Mouse (Mus musculus) erythroblast, embryonic 14.5 days (primary cell): Measurements from ENCODE around the gene Trak1. TPM values are rescaled to one million over a fixed set of nuclear protein-coding genes. Genes with fewer than 3 reads are reported as not detected.

Experiments
- H3K27me3 ChIP-seq: 2 replicates; pipeline ENCODE4 v1.6.1; 2012; ENCODE audit warnings: inconsistent platforms; ENCODE audit not compliant: control insufficient read depth
- H3K36me3 ChIP-seq: 2 replicates; pipeline ENCODE4 v1.6.1; 2012; ENCODE audit warnings: mild to moderate bottlenecking, inconsistent platforms; ENCODE audit not compliant: control insufficient read depth
- H3K4me1 ChIP-seq: 2 replicates; pipeline ENCODE4 v1.6.1; 2012; ENCODE audit warnings: inconsistent platforms; ENCODE audit not compliant: control insufficient read depth
- H3K4me3 ChIP-seq: replicated peaks from 2 replicates; pipeline ENCODE3; 2012; ENCODE audit warnings: moderate library complexity, mild to moderate bottlenecking, inconsistent platforms
- H3K9me3 ChIP-seq: 2 replicates; pipeline ENCODE4 v1.6.1; 2012; ENCODE audit warnings: low read length, inconsistent platforms, mixed read lengths; ENCODE audit not compliant: control insufficient read depth
- GATA1 ChIP-seq: IDR thresholded peaks from 2 replicates; pipeline ENCODE4 v1.6.1; 2012; ENCODE audit warnings: low read length, inconsistent platforms, mixed read lengths
- TAL1 ChIP-seq: IDR thresholded peaks from 3 replicates; pipeline ENCODE4 v1.6.1; 2012; ENCODE audit warnings: low read length, inconsistent platforms, mixed read lengths
- polyA plus RNA-seq: library from polyadenylated mRNA; stranded (reverse); fragments of >175 nt; gene quantifications from 2 replicates; pipeline ENCODE4 v1.2.3, GENCODE M21; 2012

Gene Trak1
- polyA plus RNA-seq, 1 experiment: 1.2 TPM

DNA sequence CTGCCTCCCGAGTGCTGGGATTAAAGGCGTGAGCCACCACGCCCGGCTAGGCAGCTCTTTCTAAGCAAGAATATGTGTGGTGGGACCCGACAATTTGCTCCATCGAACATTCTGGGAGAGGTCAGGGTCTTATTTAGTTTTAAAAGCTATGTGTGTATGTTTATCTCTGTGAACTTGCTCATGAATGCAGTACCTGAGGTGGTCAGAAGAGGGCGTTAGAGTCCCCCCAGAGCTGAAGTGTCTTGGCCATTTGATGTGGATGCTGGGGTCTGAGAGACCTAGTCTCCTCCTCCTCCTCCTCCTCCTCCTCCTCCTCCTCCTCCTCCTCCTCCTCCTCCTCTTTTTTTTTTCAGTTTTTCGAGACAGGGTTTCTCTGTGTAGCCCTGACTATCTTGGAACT is 5.2 kb downstream of the Trak1 start:
- TF ChIP-seq GATA1 (no peak), TAL1 (no peak)
- peaks cover 31% of the 10 kb centered on the region for H3K4me1 ChIP-seq
- H3K4me3 ChIP-seq: no peak overlapping the region
- peaks cover 3% of the 10 kb centered on the region; the same call in 1 of the 2 replicates for H3K36me3 ChIP-seq
- H3K9me3 ChIP-seq: no peaks in the 10 kb centered on the region
- H3K27me3 ChIP-seq: peaks cover 13% of the 10 kb centered on the region

- Histone ChIP-seq H3K4me3 (no peak overlapping the region), H3K4me1 (peaks cover 25% of the 10 kb centered on the region), H3K27me3 (peaks cover 8% of the 10 kb centered on the region), H3K9me3 (no peaks in the 10 kb centered on the region), H3K36me3 (peaks cover 3% of the 10 kb centered on the region; the same call in 1 of the 2 replicates)
- TF ChIP-seq TAL1: no peak
- TF ChIP-seq GATA1: no peak
These were observed 5.8 kb downstream of the Trak1 start for GRCm38 (mm10) chr9:121303086-121303485.

- Histone ChIP-seq H3K9me3 (no peaks in the 10 kb centered on the region), H3K4me3 (no peak overlapping the region), H3K4me1 (peaks cover 19% of the 10 kb centered on the region), H3K36me3 (peaks cover 3% of the 10 kb centered on the region; the same call in 1 of the 2 replicates), H3K27me3 (peaks cover 2% of the 10 kb centered on the region)
- TF ChIP-seq TAL1: no peak
- TF ChIP-seq GATA1: no peak
These were observed 6.4 kb downstream of the Trak1 start for GRCm38 (mm10) chr9:121303748-121304147.

- Histone ChIP-seq H3K9me3 (no peaks in the 10 kb centered on the region), H3K36me3 (peaks cover 3% of the 10 kb centered on the region; the same call in 1 of the 2 replicates), H3K4me3 (no peak overlapping the region), H3K27me3 (no peaks in the 10 kb centered on the region), H3K4me1 (peaks cover 14% of the 10 kb centered on the region)
- no peak for TF ChIP-seq GATA1
- TF ChIP-seq TAL1: no peak
These were observed 7.2 kb downstream of the Trak1 start for GRCm38 (mm10) chr9:121304520-121304919.

- Histone ChIP-seq H3K27me3 (no peaks in the 10 kb centered on the region), H3K4me3 (no peak overlapping the region), H3K9me3 (no peaks in the 10 kb centered on the region), H3K36me3 (peaks cover 3% of the 10 kb centered on the region; the same call in 1 of the 2 replicates), H3K4me1 (peaks cover 8% of the 10 kb centered on the region)
- TF ChIP-seq TAL1 (no peak), GATA1 (no peak)
These were observed 8.2 kb downstream of the Trak1 start for GRCm38 (mm10) chr9:121305456-121305855.

DNA sequence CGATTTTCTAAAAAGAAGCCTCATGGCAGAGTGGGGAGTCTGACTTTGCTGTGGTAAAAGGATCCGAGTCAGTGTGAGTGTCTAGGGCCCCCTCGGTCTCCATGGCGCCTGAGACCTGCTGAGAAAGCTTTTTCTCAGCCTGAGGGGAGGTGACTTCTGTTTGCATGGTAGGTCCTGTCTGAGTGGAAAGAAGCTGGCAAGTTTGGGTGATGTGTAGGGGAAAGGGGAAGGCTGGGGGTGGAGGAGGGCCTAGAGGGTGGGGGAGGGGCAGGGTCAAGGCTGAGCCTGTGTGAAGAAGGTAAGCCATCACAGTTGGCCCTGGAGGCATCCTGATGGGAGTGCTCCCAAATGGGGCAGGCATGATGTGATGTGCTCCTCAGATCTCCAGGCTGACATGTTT is 12.0 kb downstream of the Trak1 start:
- TF ChIP-seq GATA1 (no peak), TAL1 (no peak)
- no peak overlapping the region for H3K4me3 ChIP-seq
- H3K36me3 ChIP-seq: peaks cover 3% of the 10 kb centered on the region; the same call in 1 of the 2 replicates
- H3K4me1 ChIP-seq: peaks cover 8% of the 10 kb centered on the region
- H3K27me3 ChIP-seq: peaks cover 7% of the 10 kb centered on the region
- H3K9me3 ChIP-seq: no peaks in the 10 kb centered on the region; the same call in 1 of the 2 replicates

DNA sequence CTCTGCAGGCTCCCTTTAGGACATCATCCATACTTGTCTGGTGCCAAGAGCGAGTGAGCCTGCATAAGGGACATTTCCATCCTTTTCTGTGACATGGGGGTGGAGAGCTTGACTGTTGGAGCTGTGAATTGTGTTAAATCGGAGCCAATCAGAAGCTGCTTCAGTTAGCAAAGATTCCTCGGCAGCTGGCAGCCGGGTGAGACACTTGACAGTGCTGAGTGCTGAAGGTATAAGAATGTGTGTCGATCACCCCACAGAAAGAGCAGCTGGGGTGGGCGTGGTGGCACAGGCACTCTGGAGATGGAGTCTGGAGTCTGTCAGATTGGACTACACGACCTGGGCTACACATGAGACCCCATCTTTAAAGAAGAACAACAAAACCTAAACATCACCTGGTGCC is 13.2 kb downstream of the Trak1 start:
- peaks cover 13% of the 10 kb centered on the region for H3K4me1 ChIP-seq
- H3K27me3 ChIP-seq: peaks cover 12% of the 10 kb centered on the region
- no peak overlapping the region for H3K4me3 ChIP-seq
- TF ChIP-seq TAL1 (no peak), GATA1 (no peak)
- H3K9me3 ChIP-seq: no peaks in the 10 kb centered on the region; the same call in 1 of the 2 replicates
- H3K36me3 ChIP-seq: peaks cover 3% of the 10 kb centered on the region; the same call in 1 of the 2 replicates

DNA sequence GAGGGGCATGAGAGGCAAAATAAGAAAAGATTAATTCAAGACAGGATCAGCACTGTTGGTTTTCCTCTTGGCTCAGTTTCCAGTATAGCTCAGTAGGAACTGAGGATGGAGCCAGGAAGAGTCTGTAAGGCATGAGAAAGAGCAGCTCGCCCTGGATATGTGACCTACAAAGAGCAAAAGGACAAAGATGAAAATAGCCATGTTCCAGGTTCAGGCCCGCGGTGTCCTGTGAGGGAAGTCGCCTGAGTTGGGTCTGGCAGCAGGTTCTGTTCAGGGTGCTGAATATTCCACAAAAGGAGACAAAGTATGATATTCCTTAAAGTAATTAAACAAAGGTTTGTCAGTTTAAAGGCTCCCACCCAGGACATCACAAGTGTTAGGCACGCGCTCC is 14.5 kb downstream of the Trak1 start:
- Histone ChIP-seq H3K4me3 (no peak overlapping the region), H3K36me3 (peaks cover under 1% of the 10 kb centered on the region; the same call in 1 of the 2 replicates), H3K9me3 (no peaks in the 10 kb centered on the region; the same call in 1 of the 2 replicates), H3K27me3 (peaks cover 12% of the 10 kb centered on the region), H3K4me1 (peaks cover 22% of the 10 kb centered on the region)
- TF ChIP-seq GATA1: no peak
- TF ChIP-seq TAL1: no peak

DNA sequence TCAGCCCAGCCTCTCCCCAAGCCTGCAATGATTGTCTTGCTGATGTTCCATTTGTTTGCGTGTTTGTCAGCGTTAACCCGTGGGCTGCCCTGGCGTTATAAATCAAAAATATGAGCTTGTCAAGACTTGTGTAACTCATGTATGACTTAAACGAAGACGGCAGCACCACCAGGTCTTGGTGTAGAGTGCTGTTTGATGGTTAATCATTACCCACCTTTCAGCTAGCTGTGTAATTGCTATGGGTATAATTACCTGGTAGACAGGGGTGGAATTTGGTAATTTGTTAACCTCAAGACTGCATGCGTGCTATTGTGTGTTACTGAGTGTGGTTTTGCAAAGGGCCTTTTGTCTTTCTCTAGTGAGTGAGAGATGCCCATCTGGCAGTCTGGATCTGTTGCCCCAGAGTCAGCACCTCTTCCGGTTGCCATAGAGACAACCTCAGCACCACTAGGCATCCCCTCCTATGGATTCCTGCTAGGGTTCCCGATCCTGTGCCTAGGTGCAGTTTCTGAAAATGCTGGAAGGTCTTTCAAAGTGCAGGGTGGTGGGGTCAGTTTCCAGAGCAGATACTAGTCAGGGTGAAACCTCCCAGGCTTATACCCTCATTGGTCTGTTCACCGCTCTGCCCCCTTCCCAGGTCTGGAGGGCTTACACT is 15.1 kb downstream of the Trak1 start:
- Histone ChIP-seq H3K4me3 (no peak overlapping the region), H3K27me3 (peaks cover 12% of the 10 kb centered on the region), H3K36me3 (no peaks in the 10 kb centered on the region), H3K9me3 (no peaks in the 10 kb centered on the region; the same call in 1 of the 2 replicates), H3K4me1 (peaks cover 27% of the 10 kb centered on the region)
- TF ChIP-seq TAL1: no peak
- no peak for TF ChIP-seq GATA1
